Mouse (Mus musculus): ENCODE measurements at regions not wholly inside any gene's neighbourhood (a gene's known extent, or its start where the extent isn't known, plus 50 kb on each side); places are given as distances from the start of the nearest gene placed in this dataset.

DNA sequence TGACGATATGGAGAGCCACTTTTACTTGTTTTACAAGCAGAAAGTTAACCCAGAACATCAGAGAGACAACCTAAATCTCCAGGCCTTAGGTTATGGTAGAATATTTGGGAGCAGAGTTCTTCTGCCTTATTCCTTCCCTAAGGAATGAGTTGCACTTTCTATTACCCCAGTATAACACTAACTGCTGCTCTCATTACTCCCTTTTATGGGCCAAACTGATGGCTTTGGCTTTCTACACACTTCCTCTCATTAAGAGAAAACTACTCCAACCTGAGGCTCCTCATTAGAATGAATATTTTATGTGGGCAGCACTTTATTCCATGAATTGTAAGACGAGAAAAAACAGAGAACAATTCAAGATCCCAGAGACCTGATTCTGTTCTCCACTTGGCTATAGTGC, 289.0 kb upstream of the Tnc start:
- DNase-seq (ENCODE audit: low spot score in 2 of 2): no peak

DNA sequence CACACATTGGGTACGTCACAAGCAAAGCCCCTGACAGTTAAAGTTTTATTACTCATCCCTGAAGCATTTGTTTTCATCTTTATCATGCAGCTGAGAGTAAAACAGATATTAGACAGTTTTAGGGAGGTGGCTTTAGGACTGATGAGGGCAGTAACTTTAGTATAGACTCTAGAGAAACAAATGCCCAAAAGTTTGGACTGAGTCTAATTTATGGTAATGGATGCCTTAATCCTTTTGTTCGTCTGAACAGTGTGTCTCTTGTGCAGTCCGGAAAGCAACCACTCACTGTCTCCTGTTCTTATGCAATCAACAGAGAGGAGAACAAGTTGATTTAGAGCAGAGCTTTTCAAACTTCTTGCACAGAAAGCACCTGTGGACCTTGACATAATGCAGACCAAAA, 283.4 kb upstream of the Tnc start:
- DNase-seq (ENCODE audit: low spot score in 2 of 2): no peak

DNA sequence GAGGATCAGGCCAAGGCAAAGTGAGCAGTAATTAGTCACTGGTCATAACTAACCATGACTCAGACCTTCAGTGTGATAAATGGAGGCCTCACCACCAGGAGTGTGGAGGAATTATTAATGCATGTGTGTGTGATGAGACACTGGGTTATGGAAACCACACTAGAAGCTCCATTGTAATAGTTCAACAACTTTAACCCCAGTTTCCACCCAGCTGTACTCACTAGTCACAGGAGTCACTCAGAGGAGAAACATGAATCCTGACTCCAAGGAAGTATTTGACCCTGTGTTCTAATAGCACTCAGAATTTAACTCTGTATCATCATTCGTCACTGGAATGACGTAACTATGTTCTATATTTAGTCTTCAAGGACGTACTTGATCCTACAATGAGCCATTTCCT, 277.6 kb upstream of the Tnc start:
- no peak for DNase-seq (ENCODE audit: low spot score in 2 of 2)

DNA sequence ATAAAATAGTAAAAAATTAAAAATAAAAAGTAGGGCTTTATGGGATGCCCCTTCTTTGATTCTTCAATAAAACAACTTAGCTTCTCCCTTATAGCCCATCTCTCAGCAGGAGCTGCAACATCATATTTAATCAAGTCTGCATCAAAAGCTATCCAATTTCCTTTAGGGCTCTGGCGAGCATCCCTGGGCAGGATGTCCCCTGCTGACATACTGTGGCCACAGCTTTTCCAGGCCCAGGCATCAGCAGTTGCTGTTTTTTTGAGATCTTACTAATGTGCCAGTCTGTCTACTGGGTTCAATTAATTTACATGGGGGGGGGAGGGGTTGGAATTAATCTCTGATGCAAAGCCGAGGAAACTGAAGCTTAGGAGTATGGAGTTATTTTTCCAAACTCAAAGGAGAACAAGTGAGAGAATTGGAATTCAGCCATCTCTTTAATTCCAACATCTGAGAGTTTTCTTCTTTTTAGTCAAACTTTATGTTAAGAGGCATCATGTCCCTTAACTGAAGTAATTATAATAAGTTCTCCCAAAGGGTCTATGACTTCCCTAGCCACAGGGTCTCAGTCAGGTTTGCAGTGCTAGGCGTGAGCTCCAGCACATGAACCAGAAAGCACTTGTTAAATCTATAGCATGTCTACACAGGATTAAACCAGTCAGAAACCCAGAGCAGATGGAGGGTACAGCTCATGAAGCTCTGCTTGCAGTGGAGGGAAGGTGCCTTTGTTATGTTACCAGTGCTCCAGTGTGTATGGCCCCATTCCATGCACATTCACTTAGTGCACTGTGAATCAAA, 269.9 kb upstream of the Tnc start:
- no peak for DNase-seq (ENCODE audit: low spot score in 2 of 2)

DNA sequence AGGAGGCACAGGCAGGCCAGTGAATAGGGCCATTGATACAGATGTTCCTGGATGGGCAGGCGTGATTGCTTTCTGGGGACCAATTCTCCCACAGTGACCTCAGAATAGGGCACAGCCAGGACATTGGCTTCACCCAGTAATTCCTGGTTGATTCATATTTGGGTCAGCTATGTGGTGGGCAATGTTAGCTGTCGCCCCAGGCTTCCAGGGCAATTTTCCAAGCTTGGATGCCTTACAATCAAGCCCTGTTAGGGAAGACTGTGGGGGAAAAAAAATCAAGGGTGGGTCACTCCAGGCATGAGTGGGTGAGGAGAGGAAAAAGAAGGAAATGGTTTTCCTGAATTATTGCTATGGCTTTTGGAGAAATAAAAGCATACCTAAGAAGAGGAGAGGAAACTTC, 250.1 kb upstream of the Tnc start:
- DNase-seq (ENCODE audit: low spot score in 2 of 2): no peak

DNA sequence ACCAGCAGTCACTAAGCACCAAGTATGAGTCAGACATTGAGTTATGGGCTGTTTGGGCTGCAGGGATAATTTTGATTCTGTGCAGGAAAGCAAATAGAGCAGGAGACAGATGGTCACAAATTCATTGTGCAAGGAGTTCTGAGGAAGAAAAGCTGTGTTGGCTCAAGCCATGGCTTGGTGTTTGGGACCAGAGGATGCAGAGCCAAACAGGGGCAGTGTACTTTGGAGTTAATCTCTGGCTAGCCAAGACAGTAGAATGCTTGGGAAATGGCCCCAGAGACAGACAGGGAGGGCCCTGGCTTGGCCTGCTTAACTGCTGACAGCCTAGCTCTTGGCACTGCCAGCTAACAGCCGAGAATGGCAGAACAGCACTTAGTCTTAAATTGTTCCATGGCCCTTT, 235.7 kb upstream of the Tnc start:
- DNase-seq (ENCODE audit: low spot score in 2 of 2): peak; percentile 4 to 36

DNA sequence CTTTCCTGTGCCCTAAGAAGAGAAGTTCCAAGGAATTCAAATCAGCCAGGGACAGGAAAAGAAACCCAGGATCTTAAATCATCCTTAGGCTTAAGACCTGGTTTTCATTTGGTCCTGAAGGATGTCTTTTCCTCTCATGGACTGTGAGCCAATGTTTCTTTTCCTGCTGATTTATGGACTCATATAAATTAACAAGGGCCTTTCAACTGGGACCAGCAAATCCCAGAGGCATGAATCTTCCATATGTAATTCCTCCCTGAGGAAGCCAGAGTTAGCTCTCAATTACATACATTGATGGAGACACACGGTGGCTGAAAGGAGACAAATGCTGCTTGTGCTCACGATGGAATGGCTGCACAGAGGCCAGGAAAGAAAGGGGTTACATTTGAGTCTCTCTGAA, 230.2 kb upstream of the Tnc start:
- DNase-seq (ENCODE audit: low spot score in 2 of 2): no peak

DNA sequence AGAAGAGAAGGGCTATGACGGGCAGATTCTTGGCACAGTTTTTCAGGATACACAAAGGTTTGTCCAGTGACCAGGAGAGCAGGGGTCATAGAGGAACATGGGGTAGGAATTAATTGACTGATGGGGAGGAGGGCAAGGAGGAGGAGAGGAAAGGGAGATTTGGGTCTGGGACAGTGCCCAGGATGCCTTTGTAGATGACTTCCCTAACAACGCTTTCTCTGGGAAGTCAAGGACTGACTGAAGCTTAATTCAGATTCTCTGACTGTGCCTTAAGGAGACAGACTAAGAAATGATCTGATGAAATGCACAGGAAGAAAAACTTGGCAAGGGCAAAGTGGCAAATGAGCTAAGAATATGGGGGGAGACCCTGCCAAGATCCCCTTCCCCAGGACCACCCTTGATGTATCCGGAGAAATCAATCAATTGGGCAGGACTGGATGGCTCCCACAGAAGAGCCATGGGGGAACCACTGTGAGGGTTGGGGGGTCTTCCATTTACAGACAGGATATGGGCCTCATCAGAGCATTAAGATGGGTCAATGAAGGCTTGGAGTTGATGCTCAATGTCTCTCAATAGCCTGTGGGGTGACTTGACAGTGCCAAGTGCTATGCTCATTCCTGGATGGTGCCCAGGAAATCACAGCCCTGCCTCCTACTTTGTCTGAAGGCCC, 227.6 kb upstream of the Tnc start:
- no peak for DNase-seq (ENCODE audit: low spot score in 2 of 2)

DNA sequence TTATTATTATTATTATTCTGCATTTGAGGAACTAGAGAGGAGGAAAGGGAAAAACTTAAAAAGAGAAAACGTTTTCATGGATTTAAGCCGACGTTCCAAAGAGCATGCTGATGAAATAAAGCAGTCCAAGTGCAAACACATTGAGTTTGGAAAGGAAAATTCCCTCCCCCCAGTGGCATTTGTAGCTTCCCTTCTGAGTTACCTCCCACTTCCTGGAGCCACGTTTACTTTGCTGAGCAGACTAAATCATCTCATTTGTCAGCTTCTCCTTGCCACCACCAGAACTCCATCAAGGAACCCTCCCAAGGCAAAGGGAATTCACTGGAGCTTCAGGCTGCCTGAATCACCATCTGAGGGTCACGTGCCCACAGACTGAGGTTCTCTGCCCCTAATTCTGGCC, 223.0 kb upstream of the Tnc start:
- no peak for DNase-seq (ENCODE audit: low spot score in 2 of 2)

DNA sequence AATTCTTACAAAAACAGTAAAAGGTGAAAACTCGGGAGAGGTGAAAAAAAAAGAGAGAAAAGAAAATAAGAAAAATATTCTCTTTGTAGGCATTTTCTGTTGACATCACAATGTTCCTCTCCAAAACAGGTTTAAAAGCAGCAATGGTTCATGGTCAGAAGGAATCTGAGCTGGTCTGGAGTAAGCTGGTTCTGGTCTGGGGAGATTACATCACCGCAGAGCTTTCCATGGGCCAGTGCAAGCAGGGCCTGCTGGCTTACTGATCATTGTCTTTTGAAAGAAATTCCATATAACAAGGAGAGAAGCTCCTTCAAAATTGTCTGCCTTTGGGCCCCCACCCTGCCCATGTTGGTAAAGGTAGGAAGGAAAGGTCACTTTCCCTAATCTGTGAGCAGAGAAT, 222.3 kb upstream of the Tnc start:
- DNase-seq (ENCODE audit: low spot score in 2 of 2): no peak

DNA sequence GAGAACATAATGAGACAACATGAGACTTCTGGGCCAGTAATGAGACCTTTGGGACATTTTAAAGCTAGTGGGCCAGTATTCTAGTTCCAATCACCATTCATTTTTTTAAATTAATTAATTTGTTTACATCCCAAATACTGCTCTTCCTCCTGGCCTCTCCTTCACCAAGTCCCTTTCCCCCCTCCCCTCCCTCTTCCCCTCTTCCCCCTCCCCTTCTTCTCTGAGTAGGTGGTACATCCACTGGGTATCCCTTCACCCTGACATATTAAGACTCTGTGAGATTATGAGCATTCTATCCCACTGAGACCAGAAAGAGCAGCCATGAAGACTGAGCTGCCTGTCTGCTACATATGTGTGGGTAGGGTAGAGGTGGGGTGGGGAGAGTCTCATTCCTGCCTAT, 213.7 kb upstream of the Tnc start:
- no peak for DNase-seq (ENCODE audit: low spot score in 2 of 2)

DNA sequence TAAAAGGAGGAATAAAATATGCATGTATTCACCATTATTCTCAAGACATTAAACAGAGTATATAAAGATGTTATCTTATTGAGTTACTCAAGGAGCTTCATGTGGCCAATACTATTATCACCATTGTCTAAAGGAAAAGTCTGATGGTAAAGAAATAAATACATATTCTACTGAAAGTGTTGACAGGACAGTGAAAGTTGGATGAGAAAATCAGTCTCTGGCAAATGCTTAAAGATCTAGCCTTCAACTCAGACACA, 213.3 kb upstream of the Tnc start:
- DNase-seq (ENCODE audit: low spot score in 2 of 2): no peak

DNA sequence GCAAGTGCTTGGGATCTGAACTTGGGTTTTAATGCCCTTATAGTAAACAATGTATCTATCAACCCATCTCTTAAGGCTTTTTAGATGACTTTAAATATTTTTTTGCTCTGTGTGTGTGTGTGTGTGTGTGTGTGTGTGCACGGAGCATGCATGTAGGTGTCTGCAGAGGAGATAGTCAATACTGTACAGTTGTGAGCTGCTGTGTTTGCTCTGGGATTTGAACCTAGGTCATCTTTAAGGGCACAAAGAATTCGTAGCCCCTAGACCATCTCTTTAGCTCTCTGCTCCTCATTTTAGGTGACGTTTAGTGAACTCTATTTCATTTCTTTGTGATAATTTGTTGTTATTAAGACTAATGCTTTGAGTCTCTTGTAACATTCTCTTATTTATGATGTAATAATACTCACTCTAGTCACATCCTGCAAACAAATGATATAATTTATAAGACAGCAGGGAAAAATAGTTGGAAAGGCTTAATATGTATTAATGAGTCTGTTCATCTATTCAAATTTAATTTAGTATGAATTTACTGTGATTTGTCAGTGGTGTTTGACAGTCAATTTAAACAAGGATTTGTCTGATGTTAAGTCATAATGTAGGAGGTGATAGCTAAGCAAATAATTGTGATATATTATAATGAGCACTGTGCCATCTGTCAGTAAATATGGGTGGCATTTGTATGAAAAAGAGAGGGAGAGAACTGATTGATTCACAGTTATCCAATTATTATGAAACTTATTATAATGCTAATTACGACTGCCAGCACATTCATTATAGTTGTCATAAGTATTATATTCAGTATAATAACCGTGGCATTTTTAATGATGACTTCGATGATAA, 212.8 kb upstream of the Tnc start:
- DNase-seq (ENCODE audit: low spot score in 2 of 2): no peak

DNA sequence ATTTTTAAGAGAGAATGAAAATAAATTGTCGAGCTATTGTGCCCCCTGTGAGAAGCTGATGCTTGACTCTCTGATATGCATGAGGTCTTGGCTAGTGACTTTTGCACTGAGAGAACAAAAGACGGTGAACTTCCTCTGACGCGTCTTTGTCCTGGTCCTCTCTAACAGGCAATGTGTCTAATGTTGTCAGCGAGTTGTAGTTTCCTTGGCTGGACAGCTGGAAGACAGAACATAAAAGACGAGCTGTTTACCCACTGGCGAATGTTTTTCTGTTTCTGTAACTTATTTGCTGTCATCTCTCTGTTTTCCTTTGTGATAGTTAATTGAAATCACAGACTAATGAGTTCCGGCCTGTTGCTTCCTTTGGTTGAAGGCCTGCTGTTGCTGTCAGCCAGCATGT, 208.4 kb upstream of the Tnc start:
- no peak for DNase-seq (ENCODE audit: low spot score in 2 of 2)

DNA sequence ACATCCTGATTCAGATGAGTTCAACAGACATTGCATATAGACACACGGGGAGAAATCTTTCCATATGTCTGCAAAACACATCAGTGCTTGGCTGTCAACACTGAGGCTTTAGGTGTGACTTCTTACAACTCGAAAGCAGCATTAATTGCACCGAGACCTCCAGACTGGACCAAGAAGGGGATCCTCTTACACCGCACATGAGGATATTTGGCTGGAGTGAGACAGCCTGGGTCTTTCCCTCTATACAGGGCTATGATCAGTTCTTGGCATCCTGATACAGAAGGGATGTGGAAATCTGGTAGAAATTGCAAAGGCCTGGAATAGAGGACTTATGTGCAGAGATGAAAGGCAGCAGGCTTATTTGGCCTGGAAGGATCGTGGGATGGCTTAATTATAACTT, 203.9 kb upstream of the Tnc start:
- no peak for DNase-seq (ENCODE audit: low spot score in 2 of 2)

DNA sequence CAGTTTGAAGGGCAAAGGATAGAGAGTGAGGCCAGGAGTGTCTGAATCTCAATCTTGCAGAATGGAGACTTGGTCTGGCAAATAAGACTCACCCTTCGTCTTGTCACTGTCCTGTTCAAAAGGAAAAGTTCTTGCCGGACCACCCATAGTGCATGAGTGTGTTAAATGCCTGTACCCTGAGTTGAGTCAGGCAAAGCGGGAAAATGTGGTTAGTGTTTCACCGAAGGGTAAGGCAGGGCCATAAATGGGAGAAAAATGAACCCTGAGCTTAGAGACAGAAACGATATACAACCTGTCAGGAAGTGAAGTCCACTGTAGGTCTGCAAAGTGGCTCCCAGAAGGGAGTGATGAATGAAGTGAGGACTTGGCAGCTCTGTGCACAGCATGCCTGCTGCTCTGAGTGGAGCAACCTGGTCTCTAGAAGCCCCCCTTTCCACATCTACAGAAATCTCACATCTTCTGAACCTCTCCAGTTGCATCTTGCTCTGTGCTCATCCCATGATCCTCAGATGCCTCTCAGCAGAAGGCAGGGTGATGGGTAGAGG, 191.5 kb upstream of the Tnc start:
- no peak for DNase-seq (ENCODE audit: low spot score in 2 of 2)

DNA sequence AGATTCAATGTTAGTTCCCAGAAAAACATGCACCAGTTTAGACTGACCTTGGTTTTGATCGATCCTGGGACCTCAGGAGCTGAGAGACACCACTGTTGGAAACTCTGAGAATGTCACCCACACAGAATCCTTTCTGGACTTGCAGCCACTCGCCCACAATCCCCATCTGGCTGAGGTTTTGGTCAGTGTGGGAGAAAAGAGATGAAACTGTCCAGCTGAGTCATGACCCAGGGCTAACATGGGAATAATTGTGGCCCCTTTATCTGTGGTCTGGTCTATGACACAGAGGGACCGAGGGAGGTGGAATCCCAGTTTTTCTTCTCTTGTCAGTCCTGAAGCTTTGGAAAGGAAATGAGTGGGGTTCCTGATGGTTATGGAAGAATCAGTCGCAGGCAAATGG, 188.7 kb upstream of the Tnc start:
- no peak for DNase-seq (ENCODE audit: low spot score in 2 of 2)

DNA sequence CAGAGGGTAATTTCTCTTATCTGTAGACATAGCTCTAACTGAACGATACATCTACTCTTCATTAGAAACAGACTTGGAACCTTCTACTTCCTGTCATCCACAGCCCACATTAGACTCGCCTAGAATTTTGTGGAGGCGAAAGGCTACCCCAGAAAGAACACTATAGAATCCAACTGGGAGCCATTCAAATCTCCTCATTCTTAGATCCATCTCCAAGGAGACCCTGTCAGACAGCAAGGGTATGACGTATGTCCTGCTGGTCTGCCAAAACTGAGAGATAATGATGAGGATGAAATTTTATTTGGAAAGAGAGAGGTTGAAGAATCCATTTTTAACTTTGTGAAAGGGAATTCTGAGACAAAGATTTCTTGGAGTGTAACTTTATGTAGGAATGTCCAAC, 185.3 kb upstream of the Tnc start:
- no peak for DNase-seq (ENCODE audit: low spot score in 2 of 2)

DNA sequence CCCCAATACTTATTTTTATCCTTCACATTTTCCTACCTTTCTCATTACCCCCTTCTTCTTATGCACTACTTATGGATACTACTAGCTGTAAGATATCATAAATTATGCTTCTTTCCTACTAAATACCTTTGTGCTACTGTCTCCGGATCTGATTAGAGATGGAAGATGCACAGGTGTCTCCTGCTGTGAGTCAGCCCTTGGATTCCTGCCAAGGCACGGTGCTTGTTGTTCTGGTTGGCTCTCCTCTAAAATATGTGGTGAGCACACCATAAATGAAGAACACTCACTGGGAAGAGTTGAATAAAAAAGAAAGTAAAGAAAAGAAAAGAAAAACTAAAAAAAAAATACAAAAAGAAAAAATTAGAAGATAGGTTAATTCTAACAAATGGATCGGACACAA, 181.5 kb upstream of the Tnc start:
- DNase-seq (ENCODE audit: low spot score in 2 of 2): no peak

DNA sequence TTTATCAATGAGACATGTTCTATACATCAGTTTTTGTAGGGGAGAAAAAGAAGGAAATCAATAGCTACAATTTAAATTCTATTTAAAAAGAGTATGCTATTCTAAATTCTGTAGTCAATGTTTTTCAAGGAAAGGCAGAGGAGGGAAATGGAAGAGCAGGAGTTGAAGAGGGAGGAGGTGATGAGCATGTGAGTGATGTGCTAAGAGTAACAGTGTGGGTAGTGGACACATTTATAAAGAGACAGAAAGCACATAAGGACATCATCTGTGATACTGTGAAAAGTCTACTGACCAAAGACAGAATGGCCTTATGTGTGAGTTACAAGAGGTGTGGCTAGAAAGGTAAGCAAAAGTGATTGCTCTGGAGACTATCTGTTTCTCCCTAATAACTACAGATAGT, 179.8 kb upstream of the Tnc start:
- no peak for DNase-seq (ENCODE audit: low spot score in 2 of 2)

DNA sequence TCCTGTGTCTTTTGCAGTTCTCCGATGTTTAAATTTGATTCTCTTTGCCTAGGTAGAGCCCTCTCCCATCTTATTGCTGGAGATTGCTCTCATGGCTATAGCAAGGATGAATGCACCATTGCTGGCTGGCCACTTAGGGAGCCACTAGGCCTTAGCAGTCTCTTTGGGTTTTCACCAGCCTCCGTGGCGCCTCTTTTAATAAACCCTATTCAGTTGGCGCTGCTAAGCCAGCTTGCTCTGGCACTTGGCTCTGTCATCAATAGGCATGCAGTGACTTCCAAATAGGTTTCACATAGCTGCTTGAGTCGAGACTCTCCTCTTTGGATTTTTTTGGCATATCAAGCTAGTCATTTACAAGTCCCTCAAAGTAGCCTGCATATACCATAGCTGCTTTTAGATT, 178.1 kb upstream of the Tnc start:
- DNase-seq (ENCODE audit: low spot score in 2 of 2): no peak

DNA sequence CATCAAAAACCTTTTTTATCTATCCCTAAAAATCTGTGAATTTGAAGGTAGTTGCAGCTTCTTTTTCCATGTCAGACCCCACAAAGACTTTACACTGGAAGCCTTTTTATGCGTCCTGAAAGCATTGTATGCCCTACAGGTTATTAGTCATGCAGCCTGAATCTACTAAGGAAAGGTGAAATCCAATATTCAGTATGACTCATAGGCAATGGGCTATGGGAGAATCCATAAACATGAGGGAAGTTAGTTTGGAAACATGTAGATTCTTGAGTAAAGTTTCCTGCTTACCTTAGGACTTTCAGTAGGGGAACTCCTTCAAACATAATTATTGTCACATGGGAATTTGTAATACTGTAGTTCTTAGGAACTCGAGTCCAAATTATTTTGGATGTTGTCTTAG, 173.0 kb upstream of the Tnc start:
- DNase-seq (ENCODE audit: low spot score in 2 of 2): no peak

Measured in left cerebral cortex, adult 18-20 months (tissue).